31 mouse cellular contexts compared by ENCODE assay signal in genomic region chr1:155272953-155273352, GRCm38 (mm10). TPM values are rescaled to one million over a fixed set of nuclear protein-coding genes. Genes with fewer than 3 reads are reported as not detected.
DNase-seq lines count a peak whose midpoint lies in the region; ATAC-seq lines count a peak whose summit lies in the region.
"Had no signal": no experiment of that assay in that cellular context is flagged by ENCODE, and none has a peak within 500 bp of the region (broad histone marks: within the 10 kb centered on the region; RNA-seq: fewer than 3 reads in every experiment).

No protein-coding gene starts in this region.

- H3K4me2 ChIP-seq in limb, embryonic 15.5 days = no peak overlapping the region
- no peak overlapping the region for H3K4me2 ChIP-seq in heart, embryonic 12.5 days
- H3K4me2 ChIP-seq: embryonic facial prominence, embryonic 12.5 days; liver, embryonic 13.5 days; neural tube, embryonic 12.5 days had no signal

- H3K9ac ChIP-seq in limb, embryonic 15.5 days = no peak overlapping the region
- H3K9ac ChIP-seq in heart, embryonic 12.5 days = no peak overlapping the region
- H3K9ac ChIP-seq: embryonic facial prominence, embryonic 12.5 days; liver, embryonic 13.5 days; neural tube, embryonic 12.5 days had no signal

- DNase-seq in 416B (ENCODE audit: low read depth) = peak; percentile 68
- DNase-seq in Muller cell, postnatal 12 days (ENCODE audit: inconsistent ontology term) = peak; percentile 51
- DNase-seq in adrenal gland, postnatal 14 days = no peak
- no peak for DNase-seq in cerebellum, postnatal 14 days
- DNase-seq in testis, postnatal 14 days (ENCODE audit: low spot score) = no peak
- DNase-seq: adrenal gland, adult 8-10 months; cerebellum, adult 8-10 months; cerebellum, postnatal 36 days; embryo, embryonic 11 days; gastrocnemius, postnatal 10 days; heart, postnatal 4 days; kidney, adult 8-10 months; kidney, postnatal 4 days; left cerebral cortex, postnatal 4 days; liver, embryonic 13.5 days; lung, adult 18-20 months; lung, postnatal 4 days; retina, postnatal 1 day; right cerebral cortex, postnatal 14 days had no signal

- no peaks in the 10 kb centered on the region for H3K36me3 ChIP-seq in limb, embryonic 15.5 days
- H3K36me3 ChIP-seq in heart, embryonic 12.5 days = no peaks in the 10 kb centered on the region
- H3K36me3 ChIP-seq: embryonic facial prominence, embryonic 12.5 days; heart, embryonic 10.5 days; liver, embryonic 13.5 days had no signal

- no peaks in the 10 kb centered on the region for H3K27me3 ChIP-seq in limb, embryonic 15.5 days
- no peaks in the 10 kb centered on the region for H3K27me3 ChIP-seq in heart, embryonic 12.5 days (replicated peaks)
- H3K27me3 ChIP-seq: embryonic facial prominence, embryonic 12.5 days; liver, embryonic 13.5 days; neural tube, embryonic 12.5 days had no signal

- peak overlapping the region; percentile 27; the same call in 1 of the 2 replicates for H3K27ac ChIP-seq in limb, embryonic 15.5 days
- no peak overlapping the region for H3K27ac ChIP-seq in heart, embryonic 12.5 days (ENCODE audit: poor library complexity, severe bottlenecking)
- H3K27ac ChIP-seq: embryonic facial prominence, embryonic 12.5 days; heart, embryonic 10.5 days; hindbrain, postnatal 0 days; kidney, postnatal 0 days; liver, embryonic 13.5 days; neural tube, embryonic 12.5 days had no signal

- ATAC-seq in hematopoietic stem cell, adult 5-6 weeks (replicated peaks in 1 of 2; ENCODE audit: insufficient read depth in 1 of 2, low FRiP score in 2 of 2, low TSS enrichment in 1 of 2, low read depth in 1 of 2, poor library complexity in 2 of 2, severe bottlenecking in 2 of 2) = peak; percentile 91 to 97
- no peak for ATAC-seq in limb, embryonic 15.5 days (ENCODE audit: insufficient number of reproducible peaks, low FRiP score, low TSS enrichment, low read depth)
- ATAC-seq in heart, embryonic 12.5 days (ENCODE audit: insufficient number of reproducible peaks, low FRiP score) = no peak
- ATAC-seq: forebrain, embryonic 16.5 days; hindbrain, postnatal 0 days; intestine, embryonic 16.5 days; lung, postnatal 0 days; midbrain, embryonic 16.5 days had no signal

- peaks cover 7% of the 10 kb centered on the region; the same call in 1 of the 2 replicates for H3K4me1 ChIP-seq in limb, embryonic 15.5 days
- H3K4me1 ChIP-seq in heart, embryonic 12.5 days (replicated peaks) = peaks cover 11% of the 10 kb centered on the region
- H3K4me1 ChIP-seq: embryonic facial prominence, embryonic 12.5 days had no signal

- H3K4me3 ChIP-seq in limb, embryonic 15.5 days = no peak overlapping the region
- H3K4me3 ChIP-seq in heart, embryonic 12.5 days = no peak overlapping the region
- H3K4me3 ChIP-seq: embryonic facial prominence, embryonic 12.5 days; heart, embryonic 10.5 days; liver, embryonic 13.5 days; neural tube, embryonic 12.5 days had no signal

- no peaks in the 10 kb centered on the region for H3K9me3 ChIP-seq in limb, embryonic 15.5 days
- no peaks in the 10 kb centered on the region for H3K9me3 ChIP-seq in heart, embryonic 12.5 days (replicated peaks)
- H3K9me3 ChIP-seq: heart, embryonic 10.5 days; liver, embryonic 13.5 days; neural tube, embryonic 12.5 days had no signal

- WGBS in limb, embryonic 15.5 days = 71% methylated on average over 4 of the region's 4 CpGs
- WGBS in heart, embryonic 12.5 days = 87% methylated on average over 4 of the region's 4 CpGs

RNA-seq across cellular contexts. Expression of gene BC034090, which starts 28.7 kb away (rescaled TPM):
- total RNA-seq in hematopoietic stem cell, adult 5-6 weeks (2017) = 2.6 and 6.6 TPM in 2 replicates
- polyA plus RNA-seq in limb, embryonic 15.5 days (2015; fragmentation: Nextera tagmentation; extraction: Ambion mirVana) = 6.0 and 6.1 TPM in 2 replicates
- total RNA-seq in adrenal gland, postnatal 14 days (2021) = 26.9 and 32.3 TPM in 2 replicates
- 9.0 and 9.6 TPM in 2 replicates for polyA plus RNA-seq in heart, embryonic 12.5 days (2016; fragmentation: Nextera tagmentation; extraction: Ambion mirVana)

Comparison
In these comparisons a context has a peak if more than half of its experiments do, and no peak if none do; other contexts are left out.
1. DNase-seq: peak in 416B (single experiment) and Muller cell, postnatal 12 days (single experiment); none in adrenal gland, postnatal 14 days (single experiment), cerebellum, postnatal 14 days (0 of 2) and testis, postnatal 14 days (single experiment).
2. ATAC-seq: peak in hematopoietic stem cell, adult 5-6 weeks (2 of 2); none in limb, embryonic 15.5 days (single experiment) and heart, embryonic 12.5 days (single experiment).